ENCODE assay signal across 9 mouse cellular contexts in the genomic region with DNA sequence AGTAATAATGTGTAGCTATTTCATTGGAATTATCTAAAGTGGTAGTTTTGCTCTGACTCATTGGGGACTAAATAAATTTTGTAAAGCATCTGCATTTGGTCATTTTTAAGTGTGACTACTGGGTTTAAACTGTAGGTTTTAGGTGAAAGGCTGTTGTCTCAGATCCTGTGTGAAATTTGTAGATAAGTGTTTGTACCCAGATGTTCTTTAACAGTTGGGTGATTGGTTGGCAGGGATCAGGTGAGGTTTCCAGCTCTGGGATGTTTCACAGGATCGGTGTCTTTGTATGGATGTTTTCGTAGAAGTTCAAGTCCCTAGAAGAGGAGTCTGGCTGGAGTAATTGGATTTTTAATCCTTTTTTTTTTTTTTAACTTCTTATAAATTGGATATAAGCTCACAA. TPM values are rescaled to one million over a fixed set of nuclear protein-coding genes. Genes with fewer than 3 reads are reported as not detected.
DNase-seq lines count a peak whose midpoint lies in the region; ATAC-seq and TF ChIP-seq lines count a peak whose summit lies in the region.
"Had no signal": no experiment of that assay in that cellular context is flagged by ENCODE, and none has a peak within 500 bp of the region (broad histone marks: within the 10 kb centered on the region; RNA-seq: fewer than 3 reads in every experiment).

No protein-coding gene starts in this region.

- H3K27ac ChIP-seq in hindbrain, embryonic 12.5 days: no peak overlapping the region
- H3K27ac ChIP-seq in hindbrain, embryonic 11.5 days (ENCODE audit: low read depth, low read length): no peak overlapping the region
- H3K27ac ChIP-seq in bone marrow macrophage, adult 2 months (ENCODE audit: insufficient read depth, low read depth, low read length): no peak overlapping the region
- no peak overlapping the region for H3K27ac ChIP-seq in forebrain, postnatal 0 days (ENCODE audit: low read depth, low read length)

- H3K4me2 ChIP-seq in hindbrain, embryonic 12.5 days (replicated peaks): peak overlapping the region; percentile 38
- H3K4me2 ChIP-seq in hindbrain, embryonic 11.5 days (replicated peaks; ENCODE audit: low read depth, low read length): no peak overlapping the region
- H3K4me2 ChIP-seq in forebrain, postnatal 0 days (ENCODE audit: low read depth): peak overlapping the region; percentile 41

- no peak overlapping the region for H3K9ac ChIP-seq in hindbrain, embryonic 12.5 days
- no peak overlapping the region for H3K9ac ChIP-seq in hindbrain, embryonic 11.5 days (ENCODE audit: low read depth, low read length)
- no peak overlapping the region for H3K9ac ChIP-seq in forebrain, postnatal 0 days

- 89% methylated on average over 2 of the region's 2 CpGs for WGBS in hindbrain, embryonic 12.5 days
- 95% methylated on average over 2 of the region's 2 CpGs for WGBS in hindbrain, embryonic 11.5 days
- 85% methylated on average over 2 of the region's 2 CpGs for WGBS in forebrain, postnatal 0 days

- no peaks in the 10 kb centered on the region for H3K9me3 ChIP-seq in hindbrain, embryonic 12.5 days (replicated peaks)
- no peaks in the 10 kb centered on the region for H3K9me3 ChIP-seq in hindbrain, embryonic 11.5 days (ENCODE audit: control insufficient read depth, low read length)
- H3K9me3 ChIP-seq in forebrain, postnatal 0 days (ENCODE audit: low read length): no peaks in the 10 kb centered on the region

- no peak for ATAC-seq in hindbrain, embryonic 12.5 days (ENCODE audit: low FRiP score)
- ATAC-seq in hindbrain, embryonic 11.5 days (ENCODE audit: low FRiP score): no peak
- ATAC-seq in forebrain, postnatal 0 days: no peak
- peak; percentile 14; the same call in 1 of the 2 replicates for ATAC-seq in megakaryocyte progenitor cell, adult 5-6 weeks (replicated peaks; ENCODE audit: poor library complexity)
- ATAC-seq: Patski had no signal

- H3K36me3 ChIP-seq in hindbrain, embryonic 12.5 days: peaks cover 27% of the 10 kb centered on the region
- H3K36me3 ChIP-seq in hindbrain, embryonic 11.5 days (ENCODE audit: control insufficient read depth, insufficient read depth, low read length): peaks cover 2% of the 10 kb centered on the region; the same call in 1 of the 2 replicates
- H3K36me3 ChIP-seq in forebrain, postnatal 0 days (ENCODE audit: insufficient read depth): peaks cover 26% of the 10 kb centered on the region

- no peaks in the 10 kb centered on the region for H3K27me3 ChIP-seq in hindbrain, embryonic 12.5 days
- no peaks in the 10 kb centered on the region for H3K27me3 ChIP-seq in hindbrain, embryonic 11.5 days (ENCODE audit: control insufficient read depth, insufficient read depth, low read length)
- no peaks in the 10 kb centered on the region for H3K27me3 ChIP-seq in forebrain, postnatal 0 days (ENCODE audit: insufficient read depth, low read length)
- H3K27me3 ChIP-seq: Patski had no signal

- TF ChIP-seq CTCF in bone marrow macrophage, adult 2 months (IDR thresholded peaks at IDR 0.05; ENCODE audit: low read depth, low read length): no peak
- no peak for TF ChIP-seq CTCF in forebrain, postnatal 0 days (IDR thresholded peaks at IDR 0.05; ENCODE audit: low read depth)

- H3K4me1 ChIP-seq in hindbrain, embryonic 12.5 days: 0 out of 2 replicates have a peak, but pooled peaks cover 3% of the 10 kb centered on the region
- no peaks in the 10 kb centered on the region for H3K4me1 ChIP-seq in hindbrain, embryonic 11.5 days (replicated peaks; ENCODE audit: control insufficient read depth, insufficient read depth, low read length)
- H3K4me1 ChIP-seq in bone marrow macrophage, adult 2 months (ENCODE audit: control insufficient read depth, insufficient read depth, low read length): no peaks in the 10 kb centered on the region; the same call in 1 of the 2 replicates
- H3K4me1 ChIP-seq in forebrain, postnatal 0 days (ENCODE audit: insufficient read depth): no peaks in the 10 kb centered on the region

- DNase-seq in hindbrain, embryonic 11.5 days (ENCODE audit: low spot score): no peak
- DNase-seq in forebrain, postnatal 0 days: no peak
- no peak for DNase-seq in ovary, postnatal 10 days (ENCODE audit: low spot score)
- DNase-seq in gastrocnemius, postnatal 4 days (ENCODE audit: low spot score in 2 of 2): no peak
- no peak for DNase-seq in embryo, embryonic 9.5 days (ENCODE audit: extremely low spot score)

- no peak overlapping the region for H3K4me3 ChIP-seq in hindbrain, embryonic 12.5 days
- H3K4me3 ChIP-seq in hindbrain, embryonic 11.5 days (ENCODE audit: low read depth, low read length): no peak overlapping the region; the same call in 1 of the 2 replicates
- H3K4me3 ChIP-seq in bone marrow macrophage, adult 2 months (ENCODE audit: insufficient read depth, low read length): peak overlapping the region; percentile 31; the same call in 1 of the 2 replicates
- no peak overlapping the region; the same call in 1 of the 2 replicates for H3K4me3 ChIP-seq in forebrain, postnatal 0 days (ENCODE audit: low read depth, low read length)

- TF ChIP-seq POLR2A in bone marrow macrophage, adult 2 months (IDR thresholded peaks at IDR 0.05; ENCODE audit: borderline replicate concordance, low read depth, low read length): no peak

RNA-seq across cellular contexts. Expression of gene Eif4enif1, which starts 1.6 kb away (rescaled TPM):
- 58.8 and 64.6 TPM in 2 replicates for polyA plus RNA-seq in hindbrain, embryonic 12.5 days (2016; fragmentation: Nextera tagmentation; extraction: Ambion mirVana)
- 55.8 and 69.4 TPM in 2 replicates for polyA plus RNA-seq in hindbrain, embryonic 11.5 days (2014; fragmentation: Nextera tagmentation; extraction: Ambion mirVana)
- polyA plus RNA-seq in bone marrow macrophage, adult 2 months (2012; ENCODE audit: insufficient read depth, insufficient read length, missing spikeins): 46.0 and 46.7 TPM in 2 replicates
- 55.6 and 79.4 TPM in 2 replicates for total RNA-seq in forebrain, postnatal 0 days (2014; rRNA removed)
- polyA plus RNA-seq in forebrain, postnatal 0 days (2015; fragmentation: Nextera tagmentation; extraction: Ambion mirVana): 31.4 and 36.5 TPM in 2 replicates
- 96.1 and 110 TPM in 2 replicates for total RNA-seq in megakaryocyte progenitor cell, adult 5-6 weeks (2015)
- total RNA-seq in megakaryocyte progenitor cell, adult 5-6 weeks (2017): 40.1 and 49.2 TPM in 2 replicates
- 10 to 100 TPM; 45.8 to 53.6 TPM for total RNA-seq in gastrocnemius, postnatal 4 days (2021)

RNA-seq across cellular contexts. Expression of gene Sfi1, which starts 10.5 kb away (rescaled TPM):
- 17.2 and 18.6 TPM in 2 replicates for polyA plus RNA-seq in hindbrain, embryonic 12.5 days (2016; fragmentation: Nextera tagmentation; extraction: Ambion mirVana)
- polyA plus RNA-seq in hindbrain, embryonic 11.5 days (2014; fragmentation: Nextera tagmentation; extraction: Ambion mirVana): 7.9 and 8.6 TPM in 2 replicates
- 23.2 and 25.8 TPM in 2 replicates for polyA plus RNA-seq in bone marrow macrophage, adult 2 months (2012; ENCODE audit: insufficient read depth, insufficient read length, missing spikeins)
- 17.7 and 22.8 TPM in 2 replicates for total RNA-seq in forebrain, postnatal 0 days (2014; rRNA removed)
- polyA plus RNA-seq in forebrain, postnatal 0 days (2015; fragmentation: Nextera tagmentation; extraction: Ambion mirVana): 4.7 and 8.7 TPM in 2 replicates
- 5.2 and 6.0 TPM in 2 replicates for total RNA-seq in megakaryocyte progenitor cell, adult 5-6 weeks (2015)
- 6.2 and 14.2 TPM in 2 replicates for total RNA-seq in megakaryocyte progenitor cell, adult 5-6 weeks (2017)
- 10 to 100 TPM; 39.0 to 41.7 TPM for total RNA-seq in gastrocnemius, postnatal 4 days (2021)
